Mouse (Mus musculus) brain, embryonic 14.5 days (tissue): ENCODE results near the gene Rims1.

Source experiments
- CTCF ChIP-seq: fragments of 200-500 bp; IDR thresholded peaks from 2 replicates; pipeline ENCODE4 v1.5.1; 2012; ENCODE audit warnings: inconsistent platforms, mild to moderate bottlenecking, moderate library complexity, borderline replicate concordance; ENCODE audit not compliant: insufficient read depth, insufficient read length; ENCODE audit errors: extremely low read depth
- POLR2A ChIP-seq: fragments of 200-500 bp; IDR thresholded peaks from 2 replicates; pipeline ENCODE4 v1.6.1; 2012; ENCODE audit warnings: mild to moderate bottlenecking, inconsistent platforms, borderline replicate concordance; ENCODE audit not compliant: poor library complexity, insufficient read depth, insufficient read length, severe bottlenecking; ENCODE audit errors: extremely low read depth

DNA sequence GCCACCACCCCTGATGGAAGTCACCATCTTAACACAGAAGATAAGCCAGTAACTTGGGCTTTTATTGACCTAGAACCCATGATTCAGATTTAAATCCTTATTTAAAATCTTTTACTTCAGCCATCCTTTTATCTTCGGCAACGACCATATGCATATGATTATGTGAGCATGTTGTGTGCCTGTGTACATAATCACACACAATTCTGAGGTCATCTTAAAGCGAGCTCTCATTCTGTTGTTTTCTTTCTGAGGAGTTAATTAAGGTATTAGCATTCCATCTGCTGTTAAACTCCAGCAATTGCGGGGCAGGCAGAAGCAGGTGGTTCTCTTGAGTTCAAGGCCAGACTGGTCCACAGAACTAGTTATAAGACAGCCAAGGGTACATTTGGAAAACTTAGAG, 452.1 kb downstream of the Rims1 start:
- no peak for TF ChIP-seq CTCF
- no peak for TF ChIP-seq POLR2A
